Mouse (Mus musculus) urinary bladder, postnatal 4 days (tissue): ENCODE measurements around the gene Cinp.
A peak's percentile ranks its signal among the peaks of the same experiment; 100 is the strongest.

Experiments used
- DNase-seq, 2 experiments: peaks; one replicate each; pipeline ENCODE4 v3.0.0; 2021 to 2022; ENCODE audit warnings: low spot score in 2 of 2

Cinp gene

GRCm38 (mm10) chr12:110889036-110890020 lies at the start of gene Cinp, which contains the start of gene Tecpr2:
Cinp (minus strand) TSS chr12:110889145.
Tecpr2 (plus strand) TSS chr12:110889264.
- peak; percentile 95 to 96 for DNase-seq

GRCm38 (mm10) chr12:110937496-110937895 lies 48.6 kb upstream of the Cinp start:
- no peak for DNase-seq

- DNase-seq = peak; percentile 68 to 80
These were observed 47.2 kb upstream of the Cinp start for GRCm38 (mm10) chr12:110935983-110936620.

GRCm38 (mm10) chr12:110932820-110933219 lies 43.9 kb upstream of the Cinp start:
- DNase-seq = no peak

GRCm38 (mm10) chr12:110921572-110921971 lies 32.6 kb upstream of the Cinp start:
- DNase-seq = no peak

GRCm38 (mm10) chr12:110920254-110920653 lies 31.3 kb upstream of the Cinp start:
- no peak for DNase-seq

- no peak for DNase-seq
These were observed 26.8 kb upstream of the Cinp start for GRCm38 (mm10) chr12:110915761-110916160.

GRCm38 (mm10) chr12:110909962-110910361 lies 21.0 kb upstream of the Cinp start:
- no peak for DNase-seq

GRCm38 (mm10) chr12:110907845-110908244 lies 18.9 kb upstream of the Cinp start:
- DNase-seq = no peak

GRCm38 (mm10) chr12:110903536-110903935 lies 14.6 kb upstream of the Cinp start:
- no peak for DNase-seq

- no peak for DNase-seq
These were observed 13.2 kb upstream of the Cinp start for GRCm38 (mm10) chr12:110902106-110902505.

- no peak for DNase-seq
These were observed 2.9 kb upstream of the Cinp start for GRCm38 (mm10) chr12:110891887-110892286.

GRCm38 (mm10) chr12:110888606-110889005 lies 339 bp downstream of the Cinp start:
- no peak for DNase-seq

GRCm38 (mm10) chr12:110888106-110888505 lies 839 bp downstream of the Cinp start:
- DNase-seq = no peak

- DNase-seq = no peak
These were observed 3.7 kb downstream of the Cinp start for GRCm38 (mm10) chr12:110885251-110885650.

GRCm38 (mm10) chr12:110882291-110882690 lies 6.7 kb downstream of the Cinp start:
- DNase-seq = no peak

- no peak for DNase-seq
These were observed 13.6 kb downstream of the Cinp start for GRCm38 (mm10) chr12:110875351-110875750.

GRCm38 (mm10) chr12:110871247-110871646 lies 17.7 kb downstream of the Cinp start:
- no peak for DNase-seq

GRCm38 (mm10) chr12:110870107-110870506 lies 18.8 kb downstream of the Cinp start:
- DNase-seq = no peak

GRCm38 (mm10) chr12:110865989-110866388 lies 23.0 kb downstream of the Cinp start:
- no peak for DNase-seq

- DNase-seq = no peak
These were observed 23.4 kb downstream of the Cinp start for GRCm38 (mm10) chr12:110865571-110865970.

- DNase-seq = no peak
These were observed 24.9 kb downstream of the Cinp start for GRCm38 (mm10) chr12:110864008-110864407.

- DNase-seq = no peak
These were observed 27.7 kb downstream of the Cinp start for GRCm38 (mm10) chr12:110861256-110861655.
